Mouse (Mus musculus) midbrain, embryonic 16.5 days (tissue): ENCODE data around the gene Gatad2b. TPM values are rescaled to one million over a fixed set of nuclear protein-coding genes. Genes with fewer than 3 reads are reported as not detected.
"Not testable (repeated sequence)": the region's sequence is repeated elsewhere in the genome, so short reads cannot be mapped to it uniquely, and the experiment has no call there.

Experiments used
- ATAC-seq: fragments of 200-750 bp; cut with Nextera tagmentation; 2 replicates; pipeline ENCODE4 v1.8.0; 2017; ENCODE audit warnings: moderate TSS enrichment
- H3K27ac ChIP-seq: fragments of 300-500 bp; sonication (generic); 2 replicates; pipeline ENCODE4 v1.5.1; 2014; ENCODE audit warnings: mild to moderate bottlenecking, low read length, mixed read lengths
- H3K27me3 ChIP-seq: fragments of 300-500 bp; sonication (generic); 2 replicates; pipeline ENCODE4 v1.6.1; 2014; ENCODE audit warnings: low read depth, low read length, mixed read lengths; ENCODE audit not compliant: control insufficient read depth, insufficient read depth
- H3K36me3 ChIP-seq: fragments of 300-500 bp; sonication (generic); 2 replicates; pipeline ENCODE4 v1.6.1; 2014; ENCODE audit warnings: mild to moderate bottlenecking, low read length, moderate library complexity, mixed read lengths; ENCODE audit not compliant: control insufficient read depth, insufficient read depth
- H3K4me1 ChIP-seq: fragments of 300-500 bp; sonication (generic); 2 replicates; pipeline ENCODE4 v1.6.1; 2014; ENCODE audit warnings: mild to moderate bottlenecking, low read length, mixed read lengths; ENCODE audit not compliant: control insufficient read depth, insufficient read depth
- H3K4me2 ChIP-seq: fragments of 300-500 bp; sonication (generic); 2 replicates; pipeline ENCODE4 v1.6.1; 2014; ENCODE audit warnings: mild to moderate bottlenecking, low read length, mixed read lengths
- H3K4me3 ChIP-seq: fragments of 300-500 bp; sonication (generic); 2 replicates; pipeline ENCODE4 v1.5.1; 2014; ENCODE audit warnings: low read depth, mild to moderate bottlenecking, low read length, moderate library complexity, mixed read lengths
- H3K9ac ChIP-seq: fragments of 300-500 bp; sonication (generic); 2 replicates; pipeline ENCODE4 v1.6.1; 2014; ENCODE audit warnings: low read depth, low read length, mixed read lengths
- H3K9me3 ChIP-seq: fragments of 300-500 bp; sonication (generic); replicated peaks from 2 replicates; pipeline ENCODE4 v1.6.1; 2014; ENCODE audit warnings: mild to moderate bottlenecking, low read length, mixed read lengths; ENCODE audit not compliant: control insufficient read depth, poor library complexity, severe bottlenecking
- WGBS: fragments of 180-500 bp; shearing (Covaris S2); extraction: QIAGEN DNeasy Blood & Tissue Kit; methylation state at CpG from one replicate; pipeline ENCODE4 v1.1.7; 2014; 5-methylcytosine and 5-hydroxymethylcytosine counted together
- polyA plus RNA-seq: library from polyadenylated mRNA; unstranded; fragments of >200 nt; fragmentation: Nextera tagmentation; extraction: Ambion mirVana; gene quantifications from 2 replicates; pipeline ENCODE4 v1.2.1, GENCODE M21; 2015

Gatad2b gene
- polyA plus RNA-seq, 1 experiment from 2014 or later, result 10.9 TPM

- 27% methylated on average over 6 of the region's 6 CpGs for WGBS
- Histone ChIP-seq H3K9ac (peak overlapping the region; percentile 65; the same call in 1 of the 2 replicates), H3K27me3 (no peaks in the 10 kb centered on the region), H3K9me3 (no peaks in the 10 kb centered on the region), H3K36me3 (no peaks in the 10 kb centered on the region), H3K27ac (peak overlapping the region; percentile 91), H3K4me2 (peak overlapping the region; percentile 52), H3K4me3 (peak overlapping the region; percentile 22), H3K4me1 (peaks cover 24% of the 10 kb centered on the region)
- ATAC-seq, result peak; percentile 84
Observed at GRCm38 (mm10) chr3:90322289-90322688, 29.3 kb downstream of the Gatad2b start.

- Histone ChIP-seq H3K4me1 (peaks cover 24% of the 10 kb centered on the region), H3K4me2 (peak overlapping the region; percentile 42), H3K4me3 (peak overlapping the region; percentile 13; the same call in 1 of the 2 replicates), H3K36me3 (no peaks in the 10 kb centered on the region), H3K9ac (peak overlapping the region; percentile 54; the same call in 1 of the 2 replicates), H3K27ac (peak overlapping the region; percentile 91), H3K9me3 (no peaks in the 10 kb centered on the region), H3K27me3 (no peaks in the 10 kb centered on the region)
- ATAC-seq, result peak; percentile 89
- 8% methylated on average over 5 of the region's 5 CpGs for WGBS
Observed at GRCm38 (mm10) chr3:90323119-90323518, 30.1 kb downstream of the Gatad2b start.

- Histone ChIP-seq H3K4me1 (no peaks in the 10 kb centered on the region), H3K36me3 (no peaks in the 10 kb centered on the region), H3K9me3 (no peaks in the 10 kb centered on the region), H3K27me3 (no peaks in the 10 kb centered on the region), H3K9ac (no peak overlapping the region), H3K27ac (no peak overlapping the region), H3K4me3 (no peak overlapping the region), H3K4me2 (no peak overlapping the region)
- no peak for ATAC-seq
- WGBS, result 89% methylated on average over 5 of the region's 5 CpGs
Observed at GRCm38 (mm10) chr3:90332485-90332884, 39.5 kb downstream of the Gatad2b start.

GRCm38 (mm10) chr3:90335517-90335916, 42.5 kb downstream of the Gatad2b start:
- ATAC-seq, result no peak
- no peak overlapping the region for H3K4me3 ChIP-seq
- H3K27me3 ChIP-seq, result no peaks in the 10 kb centered on the region
- no peak overlapping the region for H3K27ac ChIP-seq
- no peaks in the 10 kb centered on the region for H3K36me3 ChIP-seq
- peaks cover 3% of the 10 kb centered on the region; the same call in 1 of the 2 replicates for H3K4me1 ChIP-seq
- no peak overlapping the region for H3K4me2 ChIP-seq
- no peaks in the 10 kb centered on the region for H3K9me3 ChIP-seq
- no peak overlapping the region for H3K9ac ChIP-seq

GRCm38 (mm10) chr3:90338190-90338589, 45.2 kb downstream of the Gatad2b start:
- Histone ChIP-seq H3K9ac (no peak overlapping the region), H3K27ac (no peak overlapping the region), H3K4me3 (no peak overlapping the region), H3K9me3 (no peaks in the 10 kb centered on the region), H3K4me1 (peaks cover 3% of the 10 kb centered on the region; the same call in 1 of the 2 replicates), H3K4me2 (no peak overlapping the region), H3K36me3 (no peaks in the 10 kb centered on the region; the same call in 1 of the 2 replicates), H3K27me3 (no peaks in the 10 kb centered on the region)
- no peak for ATAC-seq
- WGBS, result 76% methylated on average over 3 of the region's 3 CpGs

- no peaks in the 10 kb centered on the region for H3K9me3 ChIP-seq
- peaks cover 3% of the 10 kb centered on the region; the same call in 1 of the 2 replicates for H3K4me1 ChIP-seq
- H3K27me3 ChIP-seq, result no peaks in the 10 kb centered on the region
- H3K36me3 ChIP-seq, result no peaks in the 10 kb centered on the region; the same call in 1 of the 2 replicates
- no peak overlapping the region for H3K9ac ChIP-seq
- no peak overlapping the region for H3K4me2 ChIP-seq
- no peak for ATAC-seq
- H3K4me3 ChIP-seq, result no peak overlapping the region
- no peak overlapping the region for H3K27ac ChIP-seq
Observed at GRCm38 (mm10) chr3:90340177-90340576, 47.2 kb downstream of the Gatad2b start.

- not testable (repeated sequence) for H3K27me3 ChIP-seq, H3K9me3 ChIP-seq, ATAC-seq, H3K36me3 ChIP-seq, H3K27ac ChIP-seq, H3K4me3 ChIP-seq, H3K9ac ChIP-seq, H3K4me2 ChIP-seq, H3K4me1 ChIP-seq
- WGBS, result 51% methylated on average over 2 of the region's 2 CpGs
Observed at GRCm38 (mm10) chr3:90342853-90343252, 49.9 kb downstream of the Gatad2b start.

GRCm38 (mm10) chr3:90347847-90348246, 54.9 kb downstream of the Gatad2b start:
- Histone ChIP-seq H3K4me2 (no peak overlapping the region), H3K27me3 (no peaks in the 10 kb centered on the region), H3K9ac (no peak overlapping the region), H3K36me3 (peaks cover 29% of the 10 kb centered on the region), H3K4me1 (no peaks in the 10 kb centered on the region), H3K9me3 (no peaks in the 10 kb centered on the region), H3K27ac (no peak overlapping the region), H3K4me3 (no peak overlapping the region)
- WGBS, result 94% methylated on average over 4 of the region's 4 CpGs
- ATAC-seq, result no peak

GRCm38 (mm10) chr3:90357959-90358358, 65.0 kb downstream of the Gatad2b start:
- Histone ChIP-seq H3K4me1 (no peaks in the 10 kb centered on the region), H3K9me3 (no peaks in the 10 kb centered on the region), H3K4me3 (no peak overlapping the region), H3K36me3 (peaks cover 36% of the 10 kb centered on the region), H3K27me3 (no peaks in the 10 kb centered on the region), H3K9ac (no peak overlapping the region), H3K27ac (no peak overlapping the region), H3K4me2 (no peak overlapping the region)
- WGBS, result 90% methylated on average over 7 of the region's 7 CpGs
- no peak for ATAC-seq
